Mouse (Mus musculus) liver, postnatal 0 days (tissue): ENCODE results near the gene Aldh1a7.

ENCODE experiments used
- CTCF ChIP-seq: sonication (generic); IDR thresholded peaks from 2 replicates; pipeline ENCODE4 v1.5.1; 2016; ENCODE audit warnings: antibody characterized with exemption, low read depth
- EP300 ChIP-seq: IDR thresholded peaks from 2 replicates; pipeline ENCODE4 v1.6.1; 2016; ENCODE audit warnings: antibody characterized with exemption, low read depth, mild to moderate bottlenecking

GRCm38 (mm10) chr19:20650008-20650407, 77.4 kb downstream of the Aldh1a7 start:
- TF ChIP-seq CTCF (no peak), EP300 (no peak)
